Mouse (Mus musculus): ENCODE measurements at regions not wholly inside any gene's neighbourhood (a gene's known extent, or its start where the extent isn't known, plus 50 kb on each side); places are given as distances from the start of the nearest gene placed in this dataset.

GRCm38 (mm10) chr13:32530926-32531512, 192.5 kb upstream of the Gmds start:
- Histone ChIP-seq H3K9me3 (replicated peaks) (no peaks in the 10 kb centered on the region), H3K36me3 (no peaks in the 10 kb centered on the region), H3K4me2 (no peak overlapping the region), H3K4me3 (replicated peaks) (no peak overlapping the region), H3K9ac (no peak overlapping the region), H3K4me1 (no peaks in the 10 kb centered on the region), H3K27me3 (no peaks in the 10 kb centered on the region), H3K27ac (no peak overlapping the region)
- ATAC-seq (replicated peaks; ENCODE audit: low FRiP score): no peak
- 84% methylated on average over 3 of the region's 3 CpGs for WGBS

GRCm38 (mm10) chr13:32518611-32519344, 180.2 kb upstream of the Gmds start:
- peak; percentile 91 for ATAC-seq (replicated peaks; ENCODE audit: low FRiP score)
- Histone ChIP-seq H3K9ac (no peak overlapping the region), H3K36me3 (no peaks in the 10 kb centered on the region), H3K4me2 (peak overlapping the region; percentile 31; the same call in 1 of the 2 replicates), H3K27ac (peak overlapping the region; percentile 81), H3K9me3 (replicated peaks) (no peaks in the 10 kb centered on the region), H3K4me3 (replicated peaks) (no peak overlapping the region), H3K4me1 (peaks cover 20% of the 10 kb centered on the region), H3K27me3 (no peaks in the 10 kb centered on the region)
- 10% methylated on average over 16 of the region's 16 CpGs for WGBS

GRCm38 (mm10) chr13:32517514-32517913, 179.0 kb upstream of the Gmds start:
- no peaks in the 10 kb centered on the region for H3K27me3 ChIP-seq
- WGBS: 13% methylated on average over 8 of the region's 8 CpGs
- H3K36me3 ChIP-seq: no peaks in the 10 kb centered on the region
- H3K27ac ChIP-seq: peak overlapping the region; percentile 81; the same call in 1 of the 2 replicates
- H3K9me3 ChIP-seq (replicated peaks): no peaks in the 10 kb centered on the region
- H3K9ac ChIP-seq: no peak overlapping the region
- no peak for ATAC-seq (replicated peaks; ENCODE audit: low FRiP score)
- H3K4me2 ChIP-seq: no peak overlapping the region
- peaks cover 20% of the 10 kb centered on the region for H3K4me1 ChIP-seq
- H3K4me3 ChIP-seq (replicated peaks): no peak overlapping the region

GRCm38 (mm10) chr13:32509231-32510023, 170.9 kb upstream of the Gmds start:
- Histone ChIP-seq H3K4me2 (no peak overlapping the region), H3K9me3 (replicated peaks) (no peaks in the 10 kb centered on the region), H3K9ac (no peak overlapping the region), H3K36me3 (no peaks in the 10 kb centered on the region), H3K4me3 (replicated peaks) (no peak overlapping the region), H3K27ac (no peak overlapping the region), H3K27me3 (no peaks in the 10 kb centered on the region), H3K4me1 (peaks cover 11% of the 10 kb centered on the region)
- 55% methylated on average over 5 of the region's 5 CpGs for WGBS
- ATAC-seq (replicated peaks; ENCODE audit: low FRiP score): no peak

DNA sequence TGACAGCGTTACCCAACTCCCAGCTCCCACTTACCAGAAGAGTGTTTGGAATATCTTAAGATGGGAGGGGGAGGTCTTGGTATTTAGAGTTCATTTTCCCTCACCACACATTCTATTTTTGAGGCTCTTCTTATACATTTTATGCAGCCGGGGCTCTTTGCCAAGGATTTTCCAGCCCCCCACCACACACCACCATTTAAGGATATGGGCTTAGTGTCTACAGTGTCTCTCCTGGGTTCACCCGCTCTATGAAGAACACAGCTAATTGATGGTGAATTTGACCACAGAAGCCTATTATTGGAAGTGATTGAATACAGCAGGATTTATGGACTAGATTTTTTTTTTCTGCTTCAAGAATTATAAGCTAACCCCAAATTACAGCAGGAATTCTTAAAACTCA, 169.9 kb upstream of the Gmds start:
- ATAC-seq (replicated peaks; ENCODE audit: low FRiP score): no peak
- H3K27me3 ChIP-seq: no peaks in the 10 kb centered on the region
- no peak overlapping the region for H3K4me2 ChIP-seq
- H3K27ac ChIP-seq: no peak overlapping the region
- H3K36me3 ChIP-seq: no peaks in the 10 kb centered on the region
- WGBS: 78% methylated on average over 3 of the region's 3 CpGs
- H3K9ac ChIP-seq: no peak overlapping the region
- H3K4me3 ChIP-seq (replicated peaks): no peak overlapping the region
- H3K4me1 ChIP-seq: peaks cover 11% of the 10 kb centered on the region
- H3K9me3 ChIP-seq (replicated peaks): no peaks in the 10 kb centered on the region

GRCm38 (mm10) chr13:32507825-32508224, 169.3 kb upstream of the Gmds start:
- Histone ChIP-seq H3K9ac (no peak overlapping the region), H3K9me3 (replicated peaks) (no peaks in the 10 kb centered on the region), H3K36me3 (no peaks in the 10 kb centered on the region), H3K4me2 (no peak overlapping the region), H3K27me3 (no peaks in the 10 kb centered on the region), H3K4me3 (replicated peaks) (no peak overlapping the region), H3K4me1 (peaks cover 11% of the 10 kb centered on the region), H3K27ac (no peak overlapping the region)
- 75% methylated on average over 2 of the region's 2 CpGs for WGBS
- peak; percentile 36; the same call in 1 of the 2 replicates for ATAC-seq (replicated peaks; ENCODE audit: low FRiP score)

GRCm38 (mm10) chr13:32498205-32498790, 159.8 kb upstream of the Gmds start:
- WGBS: 46% methylated on average over 8 of the region's 8 CpGs

GRCm38 (mm10) chr13:32496263-32496662, 157.7 kb upstream of the Gmds start:
- no peak overlapping the region for H3K4me2 ChIP-seq
- no peak for ATAC-seq (replicated peaks; ENCODE audit: low FRiP score)
- H3K9ac ChIP-seq: no peak overlapping the region
- peaks cover 37% of the 10 kb centered on the region for H3K4me1 ChIP-seq
- 75% methylated on average over 2 of the region's 2 CpGs for WGBS
- no peak overlapping the region for H3K4me3 ChIP-seq (replicated peaks)
- H3K36me3 ChIP-seq: no peaks in the 10 kb centered on the region
- no peak overlapping the region for H3K27ac ChIP-seq
- H3K27me3 ChIP-seq: no peaks in the 10 kb centered on the region
- H3K9me3 ChIP-seq (replicated peaks): no peaks in the 10 kb centered on the region

More at GRCm38 (mm10) chr13:32498205-32498790, 159.8 kb upstream of the Gmds start:
- no peaks in the 10 kb centered on the region for H3K36me3 ChIP-seq
- peak overlapping the region; percentile 45; the same call in 1 of the 2 replicates for H3K27ac ChIP-seq
- no peak overlapping the region for H3K9ac ChIP-seq
- H3K27me3 ChIP-seq: no peaks in the 10 kb centered on the region
- no peak overlapping the region for H3K4me3 ChIP-seq (replicated peaks)
- H3K4me1 ChIP-seq: peaks cover 29% of the 10 kb centered on the region
- ATAC-seq (replicated peaks; ENCODE audit: low FRiP score): peak; percentile 66
- no peak overlapping the region for H3K4me2 ChIP-seq
- H3K9me3 ChIP-seq (replicated peaks): no peaks in the 10 kb centered on the region

DNA sequence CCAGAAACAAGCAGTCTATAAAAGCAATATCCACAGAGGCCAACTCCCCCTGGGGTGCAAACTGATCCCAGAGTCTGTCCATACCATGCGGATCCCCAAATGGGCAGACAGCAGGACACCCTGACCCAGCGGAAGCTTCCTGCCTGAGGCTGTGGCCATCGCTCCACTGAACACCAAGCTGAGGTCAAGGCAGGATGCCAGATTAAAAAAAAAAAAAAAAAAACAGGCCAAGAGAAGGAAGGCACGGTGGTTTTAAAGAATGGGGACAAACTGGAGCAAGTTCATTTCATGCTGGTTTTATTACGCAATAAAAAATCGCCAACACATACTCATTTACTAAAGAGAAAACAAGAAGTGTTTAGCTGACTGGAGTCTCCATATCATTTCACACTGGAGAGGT, 156.5 kb upstream of the Gmds start:
- no peaks in the 10 kb centered on the region for H3K9me3 ChIP-seq (replicated peaks)
- H3K4me3 ChIP-seq (replicated peaks): no peak overlapping the region
- no peak overlapping the region for H3K9ac ChIP-seq
- H3K27me3 ChIP-seq: no peaks in the 10 kb centered on the region
- 0 out of 2 replicates have a peak overlapping the region, but pooled peaks have one; percentile 62 for H3K27ac ChIP-seq
- peaks cover 37% of the 10 kb centered on the region for H3K4me1 ChIP-seq
- no peaks in the 10 kb centered on the region for H3K36me3 ChIP-seq
- ATAC-seq (replicated peaks; ENCODE audit: low FRiP score): no peak
- no peak overlapping the region for H3K4me2 ChIP-seq
- WGBS: 36% methylated on average over 6 of the region's 6 CpGs

- Histone ChIP-seq H3K4me3 (replicated peaks) (0 out of 2 replicates have a peak overlapping the region, but pooled peaks have one; percentile 10), H3K9ac (no peak overlapping the region), H3K36me3 (no peaks in the 10 kb centered on the region), H3K27ac (peak overlapping the region; percentile 62), H3K9me3 (replicated peaks) (no peaks in the 10 kb centered on the region), H3K4me2 (peak overlapping the region; percentile 45), H3K4me1 (peaks cover 37% of the 10 kb centered on the region), H3K27me3 (no peaks in the 10 kb centered on the region)
- 19% methylated on average over 7 of the region's 7 CpGs for WGBS
- ATAC-seq (replicated peaks; ENCODE audit: low FRiP score): peak; percentile 85
Measured at GRCm38 (mm10) chr13:32493806-32494205, 155.3 kb upstream of the Gmds start.

- H3K4me2 ChIP-seq: peak overlapping the region; percentile 45
- 9% methylated on average over 7 of the region's 7 CpGs for WGBS
- no peaks in the 10 kb centered on the region for H3K27me3 ChIP-seq
- 0 out of 2 replicates have a peak overlapping the region, but pooled peaks have one; percentile 10 for H3K4me3 ChIP-seq (replicated peaks)
- no peaks in the 10 kb centered on the region for H3K36me3 ChIP-seq
- no peak overlapping the region for H3K9ac ChIP-seq
- peak overlapping the region; percentile 62 for H3K27ac ChIP-seq
- ATAC-seq (replicated peaks; ENCODE audit: low FRiP score): peak; percentile 41; the same call in 1 of the 2 replicates
- H3K9me3 ChIP-seq (replicated peaks): no peaks in the 10 kb centered on the region
- H3K4me1 ChIP-seq: peaks cover 34% of the 10 kb centered on the region
Measured at GRCm38 (mm10) chr13:32493309-32493708, 154.8 kb upstream of the Gmds start.

All from kidney, embryonic 15.5 days (tissue).